Mouse (Mus musculus) ZHBTc4 (cell line): ENCODE results near the gene Fuca1.

Source experiments
- DNase-seq: peaks from one replicate; pipeline ENCODE4 v3.0.0-alpha.2; 2011; ENCODE audit warnings: low read depth, low spot score

The Fuca1 gene

DNA sequence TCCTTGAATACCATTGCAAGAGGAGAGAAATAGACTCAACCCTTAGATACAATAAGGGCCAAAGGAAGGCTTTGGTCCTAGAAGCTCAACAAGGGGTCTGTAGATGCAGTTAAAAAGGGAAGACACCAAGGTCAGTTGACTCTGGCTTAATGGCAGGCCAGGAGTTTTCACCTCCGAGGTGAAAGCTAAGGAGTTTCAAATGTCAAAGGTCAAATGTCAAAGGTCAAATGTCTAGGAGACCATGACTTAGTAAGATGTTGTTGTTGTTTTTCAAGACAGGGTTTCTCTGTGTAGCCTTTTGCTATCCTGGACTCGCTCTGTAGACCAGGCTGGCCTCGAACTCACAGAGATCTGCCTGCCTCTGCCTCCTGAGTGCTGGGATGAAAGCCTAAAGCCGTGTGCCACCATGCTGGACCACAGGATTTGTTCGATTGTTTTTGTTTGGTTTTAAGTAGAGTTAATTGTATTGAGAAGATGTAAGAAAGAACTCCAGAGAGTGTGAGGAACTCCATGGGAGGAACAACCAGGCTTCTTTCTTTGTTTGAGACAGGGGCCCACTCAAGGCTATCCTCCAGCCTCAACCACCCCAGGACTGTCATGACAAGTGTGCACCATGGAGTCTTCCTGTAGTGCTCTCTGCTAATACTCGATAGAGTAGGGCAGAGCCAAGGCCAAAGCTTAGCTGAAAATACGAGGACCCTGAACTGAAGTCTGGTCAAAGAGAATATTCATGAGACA is 31.2 kb upstream of the Fuca1 start:
- peak; percentile 70 for DNase-seq

DNA sequence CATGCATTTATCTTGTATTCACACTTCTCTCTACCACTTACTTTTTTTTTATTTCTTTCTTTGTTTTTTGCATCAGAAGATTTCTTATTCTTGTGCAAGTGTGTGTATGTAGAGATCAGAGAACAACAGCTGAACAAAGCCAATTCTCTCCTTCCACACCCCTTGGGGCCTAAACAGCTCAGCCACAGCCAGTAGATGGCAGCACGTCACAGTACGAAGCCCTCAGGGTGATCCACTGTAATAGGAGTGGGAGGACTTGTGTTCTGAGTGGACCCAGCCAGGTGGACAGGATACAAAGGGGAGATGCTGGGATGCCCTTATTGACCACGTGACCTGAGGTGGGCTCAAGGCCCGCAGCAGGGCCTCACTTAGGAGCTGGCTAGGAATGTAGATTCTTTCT is 30.7 kb upstream of the Fuca1 start:
- peak; percentile 79 for DNase-seq

DNA sequence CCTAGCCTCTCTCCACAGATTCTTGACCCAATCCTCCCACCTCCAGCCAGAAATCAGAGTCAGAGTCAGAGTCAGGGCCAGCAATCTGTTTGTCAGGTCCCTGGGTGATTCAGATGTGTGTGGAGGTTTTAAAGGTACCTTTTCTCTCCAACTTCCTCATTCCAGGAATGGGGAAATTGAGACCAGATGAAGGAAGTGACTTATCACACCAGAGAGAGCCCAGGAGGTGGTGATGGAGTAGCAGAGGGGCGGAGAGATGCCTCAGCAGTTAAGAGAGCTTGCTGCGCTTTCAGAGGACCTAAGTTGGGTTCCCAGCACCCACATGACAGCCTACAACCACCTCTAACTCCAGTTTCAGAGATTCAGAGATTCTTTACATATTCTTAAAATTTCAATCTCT is 29.0 kb upstream of the Fuca1 start:
- no peak for DNase-seq

DNA sequence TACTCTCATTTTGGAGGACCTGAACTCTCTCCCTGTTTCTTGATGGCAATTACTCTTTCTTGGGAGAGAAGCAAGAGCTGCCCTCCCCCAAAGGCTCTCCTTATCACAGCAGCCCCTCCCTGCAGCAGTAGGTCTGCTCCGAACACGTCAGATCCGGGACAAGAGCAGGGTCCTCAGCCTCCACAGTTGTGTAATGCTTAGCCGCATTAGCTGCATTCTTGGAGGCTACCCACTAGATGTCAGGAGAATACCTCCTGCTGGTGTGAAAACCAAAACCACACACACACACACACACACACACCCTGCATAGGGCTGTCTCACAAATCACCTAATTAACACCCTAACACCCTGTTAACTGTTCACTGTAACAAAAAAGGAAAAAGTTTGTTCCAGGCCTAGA is 27.7 kb upstream of the Fuca1 start:
- no peak for DNase-seq

DNA sequence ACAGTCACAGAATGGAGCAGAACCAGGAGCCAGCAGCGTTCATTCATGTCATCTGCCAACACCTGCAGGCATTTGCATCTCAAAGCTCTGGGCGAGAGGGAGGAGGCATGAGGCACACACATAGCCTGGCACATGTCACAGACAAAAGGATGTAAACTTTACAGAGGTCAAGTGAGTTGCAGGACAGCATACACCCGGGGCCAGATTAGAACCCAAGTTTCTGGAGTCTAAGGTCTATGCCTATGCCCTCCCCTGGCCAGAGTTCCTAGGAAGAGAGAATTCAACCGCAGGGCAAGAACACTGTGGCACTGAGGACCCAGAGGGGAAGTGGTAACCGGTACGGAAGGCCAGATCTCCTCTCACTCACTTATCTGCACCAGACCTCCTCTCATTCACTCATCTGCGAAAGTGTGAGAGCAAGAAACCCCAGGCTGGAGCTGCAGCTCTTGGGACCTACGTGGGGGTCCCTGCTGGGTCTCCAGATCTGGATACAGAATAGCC is 25.4 kb upstream of the Fuca1 start, which contains the start of gene Cnr2:
Cnr2 (plus strand) TSS at position 324 of the 501 bp plus-strand sequence.
- no peak for DNase-seq

DNA sequence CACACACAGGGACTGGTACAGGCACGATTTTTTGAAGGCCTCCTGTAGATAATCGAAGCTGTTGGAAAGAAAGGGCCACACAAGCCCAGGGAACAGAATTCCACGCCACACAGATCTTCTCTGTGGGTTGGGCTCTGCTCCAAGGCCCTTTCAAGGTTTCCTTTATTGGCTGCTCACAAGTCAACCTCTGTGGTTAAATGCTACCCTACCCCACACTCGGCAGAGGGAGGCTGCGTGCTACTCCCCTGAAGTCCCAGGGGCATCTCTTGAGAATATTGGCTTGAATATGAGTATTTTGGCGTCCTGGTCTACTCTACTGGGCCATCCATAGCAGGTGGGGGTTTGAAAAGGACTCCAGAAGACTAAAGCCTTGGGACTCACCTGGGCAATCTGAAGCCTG is 24.4 kb upstream of the Fuca1 start:
- no peak for DNase-seq

DNA sequence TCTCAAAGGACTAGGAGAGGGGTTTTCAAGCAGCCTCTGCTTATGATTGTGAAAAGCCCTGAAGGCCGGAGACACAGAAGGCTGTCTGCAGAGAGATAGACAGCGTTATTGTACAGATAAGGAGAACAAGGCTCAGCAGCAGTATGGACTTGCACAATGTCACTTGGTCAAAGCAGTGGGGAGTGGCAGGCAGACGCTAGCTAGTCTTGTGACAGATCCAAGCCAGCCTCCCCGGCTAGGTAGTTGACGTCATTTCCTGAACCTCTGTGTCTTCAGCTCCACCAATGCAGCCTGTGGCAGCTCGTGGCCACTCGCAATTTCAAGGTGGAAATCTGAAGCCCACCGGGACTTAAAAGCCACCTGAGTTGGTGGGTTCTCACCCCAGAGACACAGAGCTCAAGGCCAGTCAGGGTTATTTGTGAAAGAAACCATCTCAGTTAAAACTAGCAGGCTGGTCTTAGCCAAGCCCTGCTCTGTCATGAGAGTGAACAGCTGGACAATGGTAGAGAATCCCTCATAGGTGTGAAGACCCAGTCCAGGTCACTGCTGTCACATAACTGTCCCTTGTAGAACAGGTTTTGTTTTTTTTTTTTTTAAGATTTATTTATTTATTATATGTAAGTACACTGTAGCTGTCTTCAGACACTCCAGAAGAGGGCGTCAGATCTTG is 22.0 kb upstream of the Fuca1 start:
- peak; percentile 84 for DNase-seq

DNA sequence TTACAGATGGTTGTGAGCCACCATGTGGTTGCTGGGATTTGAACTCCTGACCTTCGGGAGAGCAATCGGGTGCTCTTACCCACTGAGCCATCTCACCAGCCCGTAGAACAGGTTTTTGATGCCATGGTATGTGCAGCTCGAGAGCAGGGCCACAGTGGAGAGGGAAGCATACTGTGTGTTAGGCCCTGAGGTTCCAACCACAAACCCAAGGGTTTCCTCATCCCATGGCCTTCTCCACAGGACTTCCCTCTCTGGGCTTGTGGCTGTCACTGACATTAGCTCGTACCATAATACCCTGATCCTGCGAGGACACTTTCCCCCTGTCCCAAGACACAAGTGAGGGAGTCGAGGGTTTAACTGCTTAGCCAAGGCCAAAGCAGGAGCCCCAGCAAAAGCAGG is 21.5 kb upstream of the Fuca1 start:
- DNase-seq: no peak

DNA sequence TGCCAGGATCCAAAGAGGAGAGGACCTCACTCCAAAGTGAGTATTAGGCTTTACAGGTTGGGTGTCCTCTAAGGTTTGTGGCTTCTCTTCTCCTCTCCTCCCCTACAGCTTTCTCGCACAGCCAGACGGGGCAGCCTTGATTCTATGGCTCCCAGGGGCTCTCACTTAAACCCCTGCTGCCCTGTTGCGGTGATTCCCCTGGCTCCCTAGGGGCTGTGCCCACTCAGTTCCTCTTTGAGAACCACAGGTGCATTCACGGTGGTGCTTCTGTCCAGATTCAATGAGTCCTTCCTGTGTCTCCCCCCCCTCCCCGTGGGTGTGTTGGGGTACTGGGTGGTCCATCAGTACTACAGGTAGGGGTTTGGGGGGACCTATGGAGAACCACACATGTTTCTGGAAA is 20.5 kb upstream of the Fuca1 start:
- no peak for DNase-seq

DNA sequence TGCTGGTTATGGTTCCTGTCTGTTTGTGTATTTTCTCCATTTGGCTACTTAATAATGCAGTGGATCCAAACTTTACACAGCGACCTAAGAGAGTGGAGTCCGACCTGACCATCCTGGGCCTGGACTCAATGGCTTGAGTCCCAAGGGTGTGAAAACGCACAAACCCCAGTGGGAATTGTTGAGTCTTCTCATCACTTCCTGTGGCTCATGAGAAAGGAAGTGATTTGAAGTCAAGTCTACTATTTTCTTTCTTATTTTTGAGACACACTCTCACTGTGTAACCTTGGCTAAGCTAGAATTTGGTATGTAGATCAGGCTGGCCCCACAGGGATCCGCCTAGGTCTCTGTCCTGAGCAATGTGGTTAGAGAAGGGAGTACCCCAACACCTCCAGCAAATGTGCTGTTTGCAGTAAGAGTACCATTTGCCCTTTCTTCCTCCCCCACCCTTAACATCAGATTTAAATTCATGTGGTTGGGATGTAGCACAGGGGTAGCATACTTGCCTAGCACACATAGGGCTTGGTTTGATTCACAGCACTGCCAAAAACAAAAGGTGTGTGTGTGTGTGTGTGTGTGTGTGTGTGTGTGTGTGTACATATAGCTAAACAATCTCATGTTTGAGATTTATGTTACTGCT is 17.8 kb upstream of the Fuca1 start:
- no peak for DNase-seq

DNA sequence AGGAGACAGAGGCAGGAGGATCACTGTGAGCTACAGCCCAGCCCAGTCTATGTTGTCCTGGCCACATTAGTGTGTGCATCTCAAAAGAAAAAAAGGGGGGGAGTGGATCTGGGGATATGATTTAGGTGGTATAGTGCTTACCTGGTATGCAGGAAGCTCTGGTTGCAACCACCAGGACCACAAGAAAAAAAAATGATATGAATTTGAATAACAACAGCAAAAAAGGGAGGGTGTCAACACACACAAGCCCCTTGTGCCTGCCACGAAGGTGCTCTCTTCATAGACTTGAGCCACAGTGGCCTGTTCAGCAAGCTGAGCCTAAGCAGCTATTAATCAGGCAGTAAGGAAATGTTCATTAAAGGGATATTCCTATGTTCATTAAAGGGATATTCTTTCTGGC is 15.7 kb upstream of the Fuca1 start:
- no peak for DNase-seq

DNA sequence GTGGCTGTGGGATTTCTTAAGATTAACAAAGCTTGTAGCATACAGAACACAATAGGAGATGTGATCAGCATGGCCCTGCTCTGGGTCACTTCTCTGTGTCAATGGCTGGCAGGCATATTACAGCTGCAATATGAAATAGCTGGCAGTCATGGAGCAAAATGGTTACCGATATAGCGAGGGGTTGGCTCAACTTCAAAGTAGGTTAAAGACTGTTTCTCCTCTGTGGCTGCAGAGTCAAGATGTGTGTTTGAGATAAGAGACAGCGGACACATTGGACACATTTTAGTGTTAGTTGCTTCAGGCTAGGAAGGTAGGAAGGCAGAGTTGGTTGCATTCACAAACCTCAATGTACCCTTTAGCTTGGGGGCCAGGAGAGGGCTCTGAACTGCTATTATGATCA is 13.9 kb upstream of the Fuca1 start:
- DNase-seq: no peak

DNA sequence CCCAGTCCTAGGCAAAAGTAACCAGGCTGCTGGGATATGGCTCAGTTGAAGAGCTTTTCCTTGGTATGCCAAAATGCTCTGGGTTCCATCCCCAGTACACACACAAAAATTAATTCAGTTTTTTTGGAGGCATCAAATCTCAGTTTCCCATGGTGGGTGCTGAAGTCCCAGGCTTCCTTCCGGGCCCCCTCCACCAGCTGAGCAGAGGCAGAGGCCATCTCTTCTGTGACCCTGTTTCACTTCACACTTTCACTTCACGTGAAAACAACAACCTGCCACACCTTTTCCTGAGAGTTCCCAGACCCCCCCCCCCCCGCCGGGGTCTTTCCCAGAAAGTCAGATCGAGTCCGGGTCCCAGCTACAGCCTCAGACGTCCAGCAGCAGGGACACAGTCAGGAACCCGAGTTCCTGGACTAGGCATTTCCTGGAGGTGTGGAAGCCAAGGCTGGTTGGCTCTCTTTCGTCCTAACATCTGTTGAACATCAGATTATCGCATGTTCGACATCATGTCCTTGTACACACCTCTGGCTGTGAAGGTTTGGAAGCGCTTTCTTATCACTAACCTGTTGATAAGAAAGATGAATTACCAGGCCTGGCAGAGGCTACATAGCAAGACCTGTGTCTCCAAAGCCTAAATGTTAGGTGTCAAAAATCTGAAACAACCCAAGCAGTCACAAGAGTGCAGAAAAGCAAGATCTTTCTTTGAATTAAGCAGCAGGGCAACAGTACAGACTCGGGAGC is 11.0 kb upstream of the Fuca1 start:
- DNase-seq: no peak

DNA sequence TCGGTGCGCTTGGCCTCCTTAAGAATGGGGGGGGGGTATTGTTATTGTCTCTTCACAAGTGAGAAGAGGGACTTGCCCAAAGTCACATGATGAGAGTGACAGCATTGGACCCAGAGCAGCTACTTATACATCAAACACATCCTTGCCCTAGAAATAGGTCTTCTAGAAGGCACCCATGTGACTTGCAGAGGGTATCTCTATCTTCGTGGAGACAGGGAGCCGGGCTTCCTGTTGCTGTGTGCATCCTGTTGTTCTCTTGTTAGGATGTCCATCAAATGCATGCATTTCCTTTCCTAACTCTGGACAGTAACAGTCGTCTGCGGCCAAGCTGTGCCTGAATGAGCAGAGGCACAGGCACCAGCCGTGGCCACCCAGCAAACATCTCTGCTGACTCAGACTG is 9.0 kb upstream of the Fuca1 start:
- DNase-seq: no peak

DNA sequence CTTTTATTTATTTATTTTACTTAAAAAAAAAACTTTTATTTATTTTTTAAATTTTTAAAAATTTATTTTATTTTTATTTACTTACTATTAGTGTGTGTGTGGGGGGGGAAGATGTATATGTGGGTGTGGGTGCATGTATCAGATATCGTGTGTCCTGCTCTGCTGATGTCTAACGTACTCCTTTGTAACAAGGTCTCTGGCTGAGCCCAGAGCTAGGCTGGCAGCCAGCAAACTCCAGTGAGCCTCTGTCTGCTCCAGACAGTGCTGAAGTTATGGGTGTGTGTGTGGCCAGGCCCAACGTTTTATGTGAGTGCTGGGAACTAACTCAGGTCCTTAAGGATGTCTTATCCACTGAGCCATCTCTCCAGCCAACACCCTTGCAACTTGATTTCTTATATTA is 8.4 kb upstream of the Fuca1 start:
- no peak for DNase-seq

DNA sequence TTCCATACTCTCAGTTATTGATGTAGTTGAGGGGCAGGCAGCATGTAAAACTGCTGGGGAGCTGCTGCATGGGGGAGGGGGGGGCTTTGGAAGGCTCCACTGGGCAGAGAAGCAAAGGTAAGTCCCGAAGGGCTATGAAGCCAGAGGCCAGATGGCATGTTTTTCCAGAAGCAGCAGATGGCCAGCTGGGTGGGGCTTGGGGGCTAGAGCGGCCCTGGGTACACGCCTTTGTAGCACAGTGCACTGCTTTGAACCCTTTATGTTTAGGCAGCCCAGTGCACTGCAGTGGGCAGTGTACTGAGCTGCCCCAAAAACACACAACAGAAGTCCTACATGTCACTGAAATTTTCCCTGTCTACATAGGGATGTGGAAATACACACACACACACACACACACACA is 7.7 kb upstream of the Fuca1 start:
- DNase-seq: no peak

DNA sequence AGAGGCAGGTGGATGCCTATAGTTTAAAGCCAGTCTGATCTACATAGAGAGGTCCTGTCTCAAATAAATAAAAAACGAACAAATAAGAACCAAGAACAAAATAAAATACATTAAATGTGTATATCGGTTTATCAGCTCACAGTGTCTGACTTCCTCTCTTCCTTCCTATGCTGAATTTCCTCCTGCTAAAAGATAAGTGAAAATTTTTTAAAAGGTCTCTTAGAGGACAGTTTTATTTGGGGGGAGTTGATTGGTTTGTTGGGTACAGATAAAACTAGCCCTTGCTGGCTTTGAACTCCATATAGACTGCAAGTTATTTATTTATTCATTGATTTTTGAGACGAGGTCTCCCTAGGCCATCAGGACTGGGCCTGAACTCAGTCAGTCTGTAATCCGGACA is 7.1 kb upstream of the Fuca1 start:
- no peak for DNase-seq

DNA sequence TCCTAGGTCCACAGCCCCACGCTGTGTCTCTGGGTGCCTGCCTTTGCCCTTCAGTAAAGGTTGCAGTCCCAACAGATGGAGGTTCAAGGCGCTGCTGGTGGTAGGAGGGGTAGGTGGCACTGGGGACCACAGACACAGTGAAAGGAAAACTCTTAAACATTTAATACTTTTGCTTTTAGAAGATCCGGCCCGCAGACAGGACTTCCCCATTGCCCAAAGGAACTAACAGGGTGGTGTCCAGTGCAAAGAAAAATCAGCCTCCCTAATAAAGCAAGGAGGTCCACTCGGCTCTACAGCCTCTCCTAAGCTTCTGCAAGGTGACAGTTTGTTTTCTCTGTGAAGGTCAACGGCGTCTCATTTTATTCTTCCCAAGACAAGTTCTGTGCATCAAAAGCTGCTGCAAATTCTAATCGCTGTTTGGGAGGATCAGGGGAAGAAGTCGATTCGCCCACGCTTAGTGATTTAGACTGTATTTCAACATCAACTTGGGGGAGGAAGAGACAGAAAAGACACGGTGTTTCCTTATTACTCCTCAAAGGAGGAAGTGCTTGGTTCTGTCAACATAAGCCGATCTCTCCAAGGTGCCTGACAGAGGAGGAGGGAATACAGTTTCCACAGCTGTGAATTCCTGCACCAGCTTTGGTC is 1.8 kb upstream of the Fuca1 start:
- DNase-seq: no peak

DNA sequence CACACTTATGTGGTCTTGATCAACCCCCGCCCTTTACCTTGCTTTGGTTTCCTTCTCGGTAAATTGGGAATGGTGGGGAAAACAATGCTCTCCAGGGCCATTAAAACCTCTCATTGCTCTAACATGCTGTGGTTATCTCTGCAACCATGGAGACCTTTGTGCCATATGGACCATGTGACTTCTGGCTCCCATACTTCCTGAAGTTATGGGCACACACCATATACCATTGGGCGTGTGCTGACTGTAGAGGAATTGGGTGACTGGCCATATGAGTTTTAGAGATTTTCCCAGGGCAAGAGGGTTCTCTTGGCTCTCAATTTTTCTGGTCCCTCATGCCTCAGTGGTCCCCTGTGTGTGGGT is 1.3 kb upstream of the Fuca1 start:
- DNase-seq: no peak

DNA sequence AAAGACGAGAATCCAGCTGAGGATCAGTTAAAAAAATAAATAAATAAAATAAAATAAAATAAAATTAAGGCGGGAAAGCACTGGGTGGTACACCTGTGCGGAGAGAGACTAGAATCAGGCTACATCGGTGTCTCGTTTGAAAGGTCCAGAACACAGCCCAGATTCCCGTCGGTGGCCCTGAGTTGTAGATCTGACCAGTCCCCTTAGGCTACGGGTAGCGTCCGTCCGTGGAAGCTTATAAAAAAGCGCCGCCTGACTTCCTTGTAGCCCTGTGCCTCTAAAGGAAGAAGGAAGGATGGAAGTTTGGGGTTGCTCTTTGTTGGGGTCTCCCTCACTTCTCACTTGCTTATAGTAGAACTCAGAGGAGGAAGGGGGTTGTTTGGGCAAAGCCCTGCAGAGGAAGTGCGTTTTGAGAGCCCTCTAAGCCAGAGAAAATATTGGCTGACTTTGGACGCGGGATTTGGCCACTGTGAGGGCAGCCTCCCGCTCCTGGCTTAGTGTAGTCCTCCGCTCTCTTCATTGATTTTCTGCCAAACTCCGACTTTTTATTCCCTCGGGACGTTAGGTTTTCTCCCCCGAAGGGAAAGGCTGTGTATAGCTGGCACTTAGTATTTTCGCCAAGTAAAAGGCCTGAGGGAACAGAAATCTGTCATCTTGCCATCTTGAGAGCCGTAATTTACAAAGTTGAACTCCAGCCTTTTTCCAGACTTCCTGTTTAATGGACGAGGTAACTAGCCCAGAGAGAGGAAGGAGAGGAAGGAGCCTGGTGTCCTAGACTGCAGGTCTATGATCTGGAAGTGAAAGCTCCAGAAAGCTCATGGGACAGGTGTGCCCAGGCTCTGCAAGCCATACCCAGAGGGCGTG is 954 bp downstream of the Fuca1 start:
- no peak for DNase-seq

DNA sequence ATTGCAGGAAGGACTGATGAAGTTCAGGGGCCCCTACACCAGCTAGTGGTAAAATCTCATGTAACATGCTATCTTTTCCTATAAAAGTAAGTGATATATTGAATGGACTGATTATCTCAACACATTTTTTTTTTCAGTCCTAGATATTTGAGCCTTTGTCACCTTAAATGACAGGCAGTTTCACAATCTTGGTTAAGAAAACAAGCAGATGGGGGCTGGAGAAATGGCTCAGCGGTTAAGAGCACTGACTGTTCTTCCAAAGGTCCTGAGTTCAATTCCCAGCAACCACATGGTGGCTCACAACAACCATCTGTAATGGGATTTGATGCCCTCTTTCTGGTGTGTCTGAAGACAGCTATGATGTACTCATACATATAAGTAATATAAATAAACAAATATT is 1.7 kb downstream of the Fuca1 start:
- DNase-seq: no peak
